Mouse (Mus musculus): ENCODE data around the gene Ptma. TPM values are rescaled to one million over a fixed set of nuclear protein-coding genes. Genes with fewer than 3 reads are reported as not detected.
"Not testable (repeated sequence)": the region's sequence is repeated elsewhere in the genome, so short reads cannot be mapped to it uniquely, and the experiment has no call there.

The Ptma gene
- polyA plus RNA-seq, 1 experiment from 2014 or later: 1,639 TPM

DNA sequence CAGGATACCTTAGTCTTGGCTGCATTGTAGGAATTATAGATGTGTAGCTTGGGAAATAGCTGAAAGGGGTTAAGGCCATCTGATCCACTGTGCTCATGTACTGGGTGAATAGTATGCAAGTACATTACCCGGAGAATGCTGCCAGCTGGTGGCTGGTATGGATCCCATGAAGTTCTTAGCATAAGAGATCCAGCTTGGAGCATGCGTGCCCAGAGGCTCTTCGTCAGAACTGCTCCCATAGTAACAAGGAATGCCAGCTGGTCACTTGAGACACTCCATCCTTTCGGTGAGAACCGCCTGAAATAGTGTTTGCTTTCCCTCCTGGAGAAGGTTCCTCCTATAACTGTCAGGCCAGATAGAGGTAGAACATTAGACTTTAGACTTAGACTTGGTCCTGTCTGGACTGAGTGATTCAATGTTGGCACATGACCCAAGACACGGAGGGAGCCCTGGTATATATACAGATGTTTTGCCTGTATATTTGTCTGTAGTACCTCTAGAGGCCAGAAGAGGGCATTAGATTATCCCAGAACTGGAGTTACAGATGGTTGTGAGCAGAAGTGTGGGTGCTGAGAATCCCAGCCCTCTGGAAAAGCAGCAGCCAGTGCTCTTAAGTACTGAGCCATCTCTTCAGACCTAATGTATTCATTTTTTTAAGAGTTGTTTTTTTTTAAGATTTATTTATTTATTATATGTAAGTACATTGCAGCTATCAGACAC, 7.0 kb downstream of the Ptma start:
- Histone ChIP-seq H3K27me3 (replicated peaks) (no peaks in the 10 kb centered on the region), H3K4me3 (no peak overlapping the region), H3K27ac (no peak overlapping the region), H3K4me1 (peaks cover 37% of the 10 kb centered on the region), H3K9me3 (replicated peaks) (no peaks in the 10 kb centered on the region), H3K4me2 (no peak overlapping the region), H3K36me3 (peaks cover 33% of the 10 kb centered on the region), H3K9ac (no peak overlapping the region)
- ATAC-seq: no peak
- 87% methylated on average over 6 of the region's 6 CpGs for WGBS (ENCODE audit: insufficient replicate concordance)

DNA sequence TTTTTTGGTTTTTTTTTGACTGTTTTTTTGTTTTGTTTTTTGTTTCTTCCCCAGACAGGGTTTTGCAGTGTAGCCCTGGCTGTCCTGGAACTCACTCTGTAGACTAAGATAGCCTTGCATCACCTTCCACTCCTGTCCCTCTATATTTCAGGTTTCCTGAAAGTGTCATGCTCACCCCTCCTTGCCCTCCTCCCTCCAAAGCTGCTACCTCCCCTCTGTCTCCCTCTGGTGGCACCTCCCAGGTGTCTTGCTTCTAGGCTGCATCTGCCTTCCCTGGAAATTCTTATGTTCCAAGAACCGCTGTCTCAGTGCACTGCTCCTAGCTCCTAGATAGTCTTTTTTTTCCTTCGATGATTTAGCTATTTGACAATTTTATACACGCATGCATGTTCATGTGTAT, 11.9 kb downstream of the Ptma start:
- H3K4me2 ChIP-seq: no peak overlapping the region
- peaks cover 24% of the 10 kb centered on the region for H3K36me3 ChIP-seq
- H3K9ac ChIP-seq: no peak overlapping the region
- peaks cover 15% of the 10 kb centered on the region; the same call in 1 of the 2 replicates for H3K4me1 ChIP-seq
- ATAC-seq: no peak
- no peaks in the 10 kb centered on the region for H3K9me3 ChIP-seq (replicated peaks)
- no peak overlapping the region for H3K4me3 ChIP-seq
- 68% methylated on average over 3 of the region's 3 CpGs for WGBS (ENCODE audit: insufficient replicate concordance)
- H3K27me3 ChIP-seq (replicated peaks): no peaks in the 10 kb centered on the region
- H3K27ac ChIP-seq: no peak overlapping the region

DNA sequence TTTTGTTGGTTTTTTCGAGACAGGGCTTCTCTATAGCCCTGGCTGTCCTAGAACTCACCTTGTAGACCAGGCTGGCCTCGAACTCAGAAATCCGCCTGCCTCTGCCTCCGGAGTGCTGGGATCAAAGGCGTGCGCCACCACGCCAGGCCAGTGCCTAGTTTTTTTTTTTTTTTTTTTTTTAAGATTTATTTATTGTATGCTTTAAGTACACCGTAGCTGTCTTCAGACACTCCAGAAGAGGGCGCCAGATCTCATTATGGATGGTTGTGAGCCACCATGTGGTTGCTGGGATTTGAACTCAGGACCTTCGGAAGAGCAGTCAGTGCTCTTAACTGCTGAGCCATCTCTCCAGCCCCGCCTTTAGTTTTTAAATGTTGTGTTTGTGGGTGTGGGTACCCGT, 13.1 kb downstream of the Ptma start:
- H3K27me3 ChIP-seq (replicated peaks); ATAC-seq; H3K4me2 ChIP-seq; H3K9ac ChIP-seq; H3K9me3 ChIP-seq (replicated peaks); H3K27ac ChIP-seq; H3K4me3 ChIP-seq: not testable (repeated sequence)
- H3K4me1 ChIP-seq: peaks cover 15% of the 10 kb centered on the region; the same call in 1 of the 2 replicates
- H3K36me3 ChIP-seq: peaks cover 32% of the 10 kb centered on the region
- 79% methylated on average over 12 of the region's 12 CpGs for WGBS (ENCODE audit: insufficient replicate concordance)

DNA sequence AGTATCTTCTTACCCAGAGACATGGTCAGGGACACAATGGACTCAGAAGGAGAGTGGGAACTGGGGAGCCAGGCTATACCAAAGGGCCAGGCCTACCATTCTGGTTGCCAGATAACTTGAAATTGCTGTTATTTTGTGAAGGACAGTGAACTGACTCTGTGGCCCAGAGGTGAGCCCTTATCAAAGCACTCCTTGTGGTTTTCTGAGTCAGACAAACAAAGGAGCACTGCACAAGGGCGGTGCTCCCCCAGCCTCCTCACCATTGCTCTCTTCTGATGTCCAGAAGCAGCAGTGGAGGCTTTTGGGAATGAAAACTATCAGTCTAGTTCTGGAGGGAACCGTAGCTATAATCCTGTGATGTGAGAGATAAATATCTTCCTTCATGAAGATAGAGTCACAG, 16.1 kb downstream of the Ptma start:
- Histone ChIP-seq H3K9me3 (replicated peaks) (no peaks in the 10 kb centered on the region), H3K4me3 (no peak overlapping the region), H3K9ac (no peak overlapping the region), H3K4me2 (no peak overlapping the region), H3K27ac (0 out of 2 replicates have a peak overlapping the region, but pooled peaks have one; percentile 22), H3K36me3 (peaks cover 58% of the 10 kb centered on the region), H3K4me1 (peaks cover 15% of the 10 kb centered on the region; the same call in 1 of the 2 replicates), H3K27me3 (replicated peaks) (no peaks in the 10 kb centered on the region)
- ATAC-seq: peak; percentile 54; the same call in 1 of the 2 replicates
- WGBS (ENCODE audit: insufficient replicate concordance): 40% methylated on average over 2 of the region's 2 CpGs

DNA sequence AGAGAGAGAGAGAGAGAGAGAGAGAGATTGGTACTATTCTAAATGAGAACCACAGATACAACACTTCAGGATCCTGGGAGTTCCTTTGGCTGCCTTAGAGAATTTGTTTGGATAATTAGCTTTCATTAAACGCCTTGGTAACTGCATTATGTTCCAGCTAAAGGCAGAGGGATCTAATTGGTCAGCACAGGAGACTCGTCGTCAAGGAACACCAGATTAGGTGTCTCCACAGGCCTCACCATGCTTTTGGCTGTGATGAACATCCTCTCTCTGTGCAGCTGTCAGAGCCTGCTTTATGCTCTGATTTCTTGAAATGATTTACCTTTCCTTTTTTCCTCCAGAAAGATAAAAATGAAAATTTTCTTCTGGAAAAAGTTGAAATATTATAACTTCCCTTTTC, 20.3 kb downstream of the Ptma start:
- peaks cover 34% of the 10 kb centered on the region for H3K4me1 ChIP-seq
- H3K4me3 ChIP-seq: no peak overlapping the region
- peaks cover 59% of the 10 kb centered on the region for H3K36me3 ChIP-seq
- H3K9ac ChIP-seq: no peak overlapping the region
- ATAC-seq: no peak
- H3K27me3 ChIP-seq (replicated peaks): no peaks in the 10 kb centered on the region
- 74% methylated on average over 3 of the region's 3 CpGs for WGBS (ENCODE audit: insufficient replicate concordance)
- no peaks in the 10 kb centered on the region for H3K9me3 ChIP-seq (replicated peaks)
- no peak overlapping the region for H3K4me2 ChIP-seq
- H3K27ac ChIP-seq: no peak overlapping the region

DNA sequence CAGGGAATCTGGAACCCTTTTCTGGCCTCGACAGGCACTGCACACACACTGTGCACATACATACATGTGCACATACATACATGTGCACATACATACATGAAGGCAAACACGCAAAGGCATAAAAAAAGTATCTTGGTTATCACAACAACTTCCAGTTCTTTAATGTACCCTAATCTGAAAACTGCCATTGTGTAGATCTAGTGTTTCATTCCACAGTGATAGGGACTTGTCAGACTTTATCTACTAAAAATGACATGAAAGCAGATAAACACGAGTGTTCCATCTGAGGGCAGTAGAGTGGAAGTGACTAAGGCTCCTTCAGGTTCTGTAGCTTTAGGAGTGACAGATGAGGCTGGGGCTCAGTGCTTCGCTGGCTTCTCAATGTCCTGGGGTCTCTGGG, 24.8 kb downstream of the Ptma start:
- Histone ChIP-seq H3K27ac (no peak overlapping the region), H3K9ac (no peak overlapping the region), H3K4me1 (peaks cover 25% of the 10 kb centered on the region), H3K4me3 (no peak overlapping the region), H3K4me2 (no peak overlapping the region), H3K9me3 (replicated peaks) (no peaks in the 10 kb centered on the region), H3K27me3 (replicated peaks) (no peaks in the 10 kb centered on the region), H3K36me3 (peaks cover 16% of the 10 kb centered on the region)
- 59% methylated on average over 4 of the region's 4 CpGs for WGBS (ENCODE audit: insufficient replicate concordance)
- no peak for ATAC-seq

DNA sequence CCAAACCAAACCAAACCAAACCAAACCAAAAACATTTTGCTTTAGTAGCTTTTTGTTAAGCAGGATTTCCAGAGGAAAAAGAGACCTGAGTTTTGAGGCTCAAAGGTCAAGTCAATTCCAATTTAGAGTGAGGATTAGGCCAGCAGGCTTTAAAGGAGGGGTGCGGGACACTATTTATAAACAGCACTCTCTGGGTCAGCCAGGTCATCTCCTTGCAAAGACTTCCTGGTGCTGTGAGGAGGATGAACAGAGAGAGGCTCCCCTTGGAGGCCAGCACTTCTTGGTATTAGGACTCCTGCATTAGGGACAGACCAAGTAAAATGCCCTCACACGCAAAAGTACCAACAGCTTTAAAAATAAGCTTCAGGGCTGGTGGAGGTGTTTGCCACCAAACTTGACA, 25.4 kb downstream of the Ptma start:
- Histone ChIP-seq H3K4me3 (no peak overlapping the region), H3K27me3 (replicated peaks) (no peaks in the 10 kb centered on the region), H3K4me2 (no peak overlapping the region), H3K36me3 (peaks cover 16% of the 10 kb centered on the region), H3K9me3 (replicated peaks) (no peaks in the 10 kb centered on the region), H3K9ac (no peak overlapping the region), H3K4me1 (peaks cover 25% of the 10 kb centered on the region), H3K27ac (no peak overlapping the region)
- 80% methylated on average over 2 of the region's 2 CpGs for WGBS (ENCODE audit: insufficient replicate concordance)
- ATAC-seq: no peak

DNA sequence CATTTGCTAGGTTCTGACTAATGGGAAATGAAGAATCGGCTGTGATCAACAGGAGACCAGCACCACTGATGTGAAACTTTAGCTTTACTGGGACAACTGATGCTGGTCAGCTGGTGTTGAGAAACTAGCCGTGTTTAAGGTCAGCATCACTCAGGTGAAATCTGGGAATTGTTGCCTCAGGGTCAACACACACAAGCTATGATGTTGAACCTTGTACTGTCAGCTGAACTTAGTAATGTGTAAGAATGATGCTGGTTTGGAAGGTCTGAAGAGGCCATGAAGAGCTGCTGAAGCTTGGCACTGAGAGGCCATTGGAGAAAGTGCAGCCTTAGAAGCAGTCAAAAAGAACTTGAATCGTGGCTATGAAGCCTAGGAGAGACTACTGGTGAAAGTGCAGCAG, 29.1 kb downstream of the Ptma start:
- 76% methylated on average over 3 of the region's 3 CpGs for whole genome bisulfite sequencing (ENCODE audit: insufficient replicate concordance)
- Histone ChIP-seq H3K4me2 (no peak overlapping the region), H3K4me1 (peaks cover 41% of the 10 kb centered on the region), H3K4me3 (no peak overlapping the region), H3K9me3 (replicated peaks) (no peaks in the 10 kb centered on the region), H3K27ac (no peak overlapping the region), H3K9ac (no peak overlapping the region), H3K27me3 (replicated peaks) (no peaks in the 10 kb centered on the region), H3K36me3 (peaks cover 13% of the 10 kb centered on the region)
- ATAC-seq: no peak

DNA sequence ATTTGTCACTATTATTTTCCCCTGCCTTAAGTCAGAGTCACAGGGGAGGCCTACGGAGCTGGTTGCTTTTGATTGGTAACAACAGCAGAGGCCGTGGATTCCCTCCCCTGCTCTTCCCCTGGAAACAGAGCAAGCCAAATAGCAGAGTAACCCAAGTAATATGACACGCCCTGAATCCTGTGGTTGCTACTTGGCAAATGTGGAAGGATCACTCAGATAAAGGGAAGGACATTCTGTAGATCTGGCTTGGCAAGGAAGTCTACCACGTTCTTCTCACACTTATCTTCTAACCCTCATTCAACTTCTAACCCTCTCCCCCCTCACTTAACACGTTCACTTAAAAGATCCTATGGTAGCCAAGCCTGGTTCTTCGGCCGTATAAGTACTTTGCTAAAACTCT, 31.3 kb downstream of the Ptma start:
- no peaks in the 10 kb centered on the region for H3K9me3 ChIP-seq (replicated peaks)
- 26% methylated on average over 7 of the region's 7 CpGs for WGBS (ENCODE audit: insufficient replicate concordance)
- H3K4me1 ChIP-seq: peaks cover 32% of the 10 kb centered on the region
- ATAC-seq: peak; percentile 66
- H3K27ac ChIP-seq: no peak overlapping the region
- no peaks in the 10 kb centered on the region for H3K27me3 ChIP-seq (replicated peaks)
- peaks cover 18% of the 10 kb centered on the region for H3K36me3 ChIP-seq
- H3K4me3 ChIP-seq: no peak overlapping the region
- H3K4me2 ChIP-seq: peak overlapping the region; percentile 18; the same call in 1 of the 2 replicates
- 0 out of 2 replicates have a peak overlapping the region, but pooled peaks have one; percentile 39 for H3K9ac ChIP-seq

DNA sequence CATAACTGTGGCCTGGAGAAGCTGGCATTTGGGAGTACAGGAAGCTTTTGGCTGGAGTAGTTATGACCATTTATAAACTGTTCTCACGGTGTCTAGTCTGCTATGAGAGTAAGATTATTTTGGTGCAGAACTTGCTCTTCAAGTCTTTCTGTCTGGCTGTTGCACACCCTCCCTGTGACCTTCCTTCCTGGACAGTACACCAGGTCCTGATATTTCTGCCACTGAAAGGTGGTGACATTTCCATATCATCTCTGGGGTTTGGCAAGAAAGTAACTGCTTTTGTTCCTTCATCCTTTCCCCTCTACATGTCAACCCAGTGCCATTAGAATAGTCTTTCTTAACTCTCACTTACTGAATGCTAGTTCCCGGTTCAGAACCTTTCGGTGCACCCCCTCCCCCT, 32.7 kb downstream of the Ptma start:
- peaks cover 34% of the 10 kb centered on the region for H3K4me1 ChIP-seq
- H3K27ac ChIP-seq: no peak overlapping the region
- no peak overlapping the region for H3K4me3 ChIP-seq
- H3K36me3 ChIP-seq: peaks cover 31% of the 10 kb centered on the region
- H3K9ac ChIP-seq: no peak overlapping the region
- no peaks in the 10 kb centered on the region for H3K27me3 ChIP-seq (replicated peaks)
- WGBS (ENCODE audit: insufficient replicate concordance): 67% methylated on average over 3 of the region's 3 CpGs
- H3K4me2 ChIP-seq: no peak overlapping the region
- H3K9me3 ChIP-seq (replicated peaks): no peaks in the 10 kb centered on the region
- no peak for ATAC-seq

DNA sequence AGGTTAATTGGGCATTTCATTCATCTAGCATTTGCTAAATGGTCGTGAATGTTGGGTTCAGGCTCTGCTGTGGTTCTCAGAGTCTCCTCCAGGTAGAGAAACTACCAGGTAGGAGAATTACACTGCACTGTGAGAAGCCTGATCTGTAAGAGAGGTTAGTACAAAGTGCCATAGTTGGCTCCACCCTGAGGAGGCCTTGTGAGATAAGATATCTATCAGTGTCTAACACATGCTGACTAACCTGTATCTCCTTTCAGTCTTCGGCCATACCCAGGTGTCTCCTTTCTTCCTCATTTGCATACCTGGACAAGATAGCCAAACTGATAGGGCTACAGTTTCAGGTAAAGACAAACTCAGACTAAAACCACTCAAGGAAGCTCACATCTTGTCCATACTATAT, 36.1 kb downstream of the Ptma start:
- Histone ChIP-seq H3K4me1 (peaks cover 29% of the 10 kb centered on the region), H3K9ac (no peak overlapping the region), H3K36me3 (peaks cover 26% of the 10 kb centered on the region), H3K4me3 (no peak overlapping the region), H3K9me3 (replicated peaks) (no peaks in the 10 kb centered on the region), H3K27me3 (replicated peaks) (no peaks in the 10 kb centered on the region), H3K27ac (no peak overlapping the region), H3K4me2 (no peak overlapping the region)
- peak; percentile 59; the same call in 1 of the 2 replicates for ATAC-seq
- WGBS (ENCODE audit: insufficient replicate concordance): 42% methylated on average over 2 of the region's 2 CpGs

DNA sequence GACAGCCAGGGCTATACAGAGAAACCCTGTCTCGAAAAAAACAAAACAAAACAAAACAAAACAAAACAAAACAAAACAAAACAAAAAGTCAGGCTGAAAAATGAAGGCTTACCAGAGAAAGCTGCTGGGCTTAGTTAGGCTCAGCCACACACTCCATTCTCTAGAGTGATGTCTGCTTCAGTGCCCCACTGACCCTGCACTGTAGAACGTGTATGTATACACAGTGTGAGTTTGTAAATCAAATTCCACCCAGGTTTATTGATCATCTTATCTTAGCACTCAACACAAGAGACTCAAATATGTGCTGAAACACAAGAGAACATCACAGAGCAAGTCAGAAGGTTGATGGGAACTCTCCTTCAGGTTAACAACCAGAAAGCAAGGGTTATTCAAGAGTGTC, 41.9 kb downstream of the Ptma start:
- Histone ChIP-seq H3K4me1 (peaks cover 4% of the 10 kb centered on the region; the same call in 1 of the 2 replicates), H3K9me3 (replicated peaks) (no peaks in the 10 kb centered on the region), H3K27ac (no peak overlapping the region), H3K9ac (no peak overlapping the region), H3K4me2 (no peak overlapping the region), H3K27me3 (replicated peaks) (no peaks in the 10 kb centered on the region), H3K4me3 (no peak overlapping the region), H3K36me3 (peaks cover 9% of the 10 kb centered on the region)
- no peak for ATAC-seq
- WGBS (ENCODE audit: insufficient replicate concordance): 63% methylated on average over 2 of the region's 2 CpGs

Data from liver, embryonic 12.5 days (tissue).